Mouse (Mus musculus): ENCODE results near the gene Ide.

DNA sequence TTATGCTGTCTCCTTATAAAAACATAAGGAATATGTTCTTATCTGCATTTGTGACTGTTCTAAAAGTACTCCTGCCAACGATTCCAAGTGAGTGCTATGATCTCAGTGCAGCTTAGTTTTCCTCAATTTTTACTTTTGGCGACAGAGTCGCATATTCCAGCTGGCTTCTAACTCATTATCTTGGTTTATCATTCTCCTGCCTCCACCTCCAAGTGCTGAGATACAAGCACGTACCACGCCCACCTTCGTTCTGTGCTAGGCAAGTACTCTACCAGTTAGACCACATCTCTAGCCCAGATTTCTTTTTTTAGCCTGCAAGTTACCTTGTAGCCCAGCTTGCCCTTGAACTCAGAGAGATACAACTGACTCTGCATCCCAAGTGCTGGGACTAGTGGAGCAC is 54.5 kb downstream of the Ide start:
- no peak for TF ChIP-seq HCFC1 (IDR thresholded peaks at IDR 0.05; ENCODE audit: low read depth, low read length)
- no peak for TF ChIP-seq ELF1 (IDR thresholded peaks at IDR 0.05; ENCODE audit: low read depth, low read length)
- TF ChIP-seq MAFK (IDR thresholded peaks at IDR 0.05; ENCODE audit: insufficient replicate concordance, low read length), result no peak
- TF ChIP-seq NRF1 (IDR thresholded peaks at IDR 0.05; ENCODE audit: low read depth, low read length), result no peak
- no peak for TF ChIP-seq CTCF (conservative IDR thresholded peaks at IDR 0.05 in 1 of 2, IDR thresholded peaks at IDR 0.05 in 1 of 2; ENCODE audit: low read depth in 2 of 2, low read length in 2 of 2)
- no peak for TF ChIP-seq MYC (IDR thresholded peaks at IDR 0.05; ENCODE audit: low read depth, low read length)
- no peak for TF ChIP-seq RCOR1 (conservative IDR thresholded peaks at IDR 0.05; ENCODE audit: low read depth, low read length)
- no peak for TF ChIP-seq USF1 (IDR thresholded peaks at IDR 0.05; ENCODE audit: low read depth, low read length)

Data from CH12.LX (cell line).